Mouse (Mus musculus) small intestine, adult 2 months (tissue): ENCODE data around the gene Lat2. TPM values are rescaled to one million over a fixed set of nuclear protein-coding genes. Genes with fewer than 3 reads are reported as not detected.

Source experiments
- H3K27ac ChIP-seq: fragments of 200-500 bp; 2 replicates; pipeline ENCODE4 v1.5.1; 2012; ENCODE audit warnings: low read depth, low read length, control low read depth, inconsistent platforms; ENCODE audit not compliant: insufficient read depth
- H3K27me3 ChIP-seq: fragments of 200-500 bp; 2 replicates; pipeline ENCODE4 v1.6.1; 2012; ENCODE audit warnings: mild to moderate bottlenecking, moderate library complexity, low read length, inconsistent platforms; ENCODE audit not compliant: control insufficient read depth, insufficient read depth
- H3K36me3 ChIP-seq: fragments of 200-500 bp; 2 replicates; pipeline ENCODE4 v1.6.1; 2012; ENCODE audit warnings: mild to moderate bottlenecking, low read length, control low read depth, inconsistent platforms; ENCODE audit not compliant: control insufficient read depth, insufficient read depth
- H3K4me1 ChIP-seq: fragments of 200-500 bp; 2 replicates; pipeline ENCODE4 v1.6.1; 2012; ENCODE audit warnings: low read length, inconsistent platforms, mixed read lengths; ENCODE audit not compliant: control insufficient read depth, insufficient read depth, insufficient read length
- H3K4me3 ChIP-seq: fragments of 200-500 bp; 2 replicates; pipeline ENCODE4 v1.5.1; 2012; ENCODE audit warnings: low read depth, mild to moderate bottlenecking, control low read depth, inconsistent platforms, low read length, moderate library complexity
- CTCF ChIP-seq: fragments of 200-500 bp; IDR thresholded peaks from 2 replicates; pipeline ENCODE4 v1.5.1; 2012; ENCODE audit warnings: low read depth, mild to moderate bottlenecking, control low read depth, inconsistent platforms, low read length, moderate library complexity, mixed read lengths; ENCODE audit not compliant: insufficient replicate concordance, insufficient read length; ENCODE audit errors: extremely low read depth
- POLR2A ChIP-seq: fragments of 200-500 bp; IDR thresholded peaks from 2 replicates; pipeline ENCODE4 v1.6.1; 2012; ENCODE audit warnings: low read depth, mild to moderate bottlenecking, control low read depth, inconsistent platforms, low read length, moderate library complexity
- WGBS: fragments of 180-500 bp; shearing (Covaris S2); methylation state at CpG from one replicate; pipeline ENCODE4 v1.1.7; 2018; 5-methylcytosine and 5-hydroxymethylcytosine counted together
- polyA plus RNA-seq: library from polyadenylated mRNA; depleted of rRNA; stranded (reverse); fragments of >200 nt; gene quantifications from 2 replicates; pipeline ENCODE4 v1.2.3, GENCODE M21; 2012

The Lat2 gene
- polyA plus RNA-seq, 1 experiment: 6.9 TPM

DNA sequence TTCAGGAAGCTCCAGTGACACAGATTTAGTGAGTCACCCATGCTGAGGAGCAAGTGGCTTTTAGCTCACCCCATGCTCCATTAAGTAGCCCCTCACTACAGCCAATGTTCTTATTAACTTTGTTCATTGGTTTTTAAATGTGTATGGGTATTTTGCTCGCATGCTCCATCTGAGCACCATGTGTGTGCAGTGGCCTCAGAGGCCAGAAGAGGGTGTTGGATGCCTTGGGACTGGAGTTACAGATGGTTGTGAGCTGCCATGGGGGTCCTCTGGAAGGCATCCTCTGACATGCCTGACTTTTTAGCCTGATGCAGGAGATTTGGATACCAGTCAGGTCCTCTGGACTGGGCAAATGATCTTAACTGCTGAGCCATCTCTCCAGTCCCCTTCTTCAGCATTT, 29.3 kb upstream of the Lat2 start:
- H3K4me3 ChIP-seq: no peak overlapping the region
- H3K27ac ChIP-seq: peak overlapping the region; percentile 31
- TF ChIP-seq POLR2A: no peak
- no peak for TF ChIP-seq CTCF

DNA sequence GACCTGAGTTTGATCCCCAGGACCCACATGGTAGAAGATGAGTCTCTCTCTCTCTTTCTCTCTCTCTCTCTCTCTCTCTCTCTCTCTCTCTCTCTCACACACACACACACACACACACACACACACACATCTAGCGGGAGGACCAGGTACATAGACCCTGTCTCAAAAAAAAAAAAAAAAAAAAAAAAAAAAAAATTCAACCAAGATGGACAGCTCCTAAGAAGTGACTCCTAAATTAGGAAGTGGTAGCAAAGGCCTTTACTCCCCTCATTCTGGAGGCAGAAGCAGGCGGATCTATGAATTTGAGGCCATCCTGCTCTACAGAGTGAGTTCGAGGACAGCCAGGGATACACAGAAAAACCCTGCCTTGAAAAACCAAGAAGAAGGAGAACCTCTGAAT, 25.5 kb upstream of the Lat2 start:
- WGBS: 96% methylated on average over 3 of the region's 3 CpGs
- peaks cover 6% of the 10 kb centered on the region for H3K36me3 ChIP-seq
- H3K27ac ChIP-seq: no peak overlapping the region
- no peak overlapping the region for H3K4me3 ChIP-seq
- TF ChIP-seq CTCF: no peak
- TF ChIP-seq POLR2A: no peak
- H3K4me1 ChIP-seq: peaks cover 5% of the 10 kb centered on the region; the same call in 1 of the 2 replicates
- H3K27me3 ChIP-seq: no peaks in the 10 kb centered on the region

More for the DNA sequence above, 29.3 kb upstream of the Lat2 start:
- Histone ChIP-seq H3K4me1 (peaks cover 6% of the 10 kb centered on the region), H3K36me3 (no peaks in the 10 kb centered on the region), H3K27me3 (no peaks in the 10 kb centered on the region)
- 85% methylated on average over 1 of the region's 1 CpGs for WGBS

DNA sequence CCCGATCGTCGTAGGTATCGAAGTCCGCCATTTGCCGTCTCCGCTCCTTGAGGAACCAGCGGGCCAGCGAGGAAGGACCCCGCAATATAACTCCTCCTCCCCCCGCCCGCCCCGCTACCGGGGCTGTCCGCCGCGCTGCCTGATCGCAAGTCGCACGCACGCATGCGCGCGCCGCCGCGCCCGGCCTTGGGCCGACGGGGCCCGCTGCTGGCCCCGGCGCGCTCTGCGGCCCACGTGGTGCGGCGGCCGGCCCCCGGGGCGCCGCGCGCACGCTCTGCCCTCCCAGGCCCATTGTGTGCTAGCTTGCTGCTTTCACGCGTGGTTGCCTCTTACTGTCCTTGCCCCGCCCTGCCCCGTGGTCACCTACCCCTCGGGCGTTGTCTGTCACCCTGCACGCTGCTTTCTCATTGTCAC, 24.5 kb upstream of the Lat2 start, which contains the start of gene Eif4h:
TSS of gene Eif4h (minus strand) at position 222 of the 414 bp plus-strand sequence.
- H3K27me3 ChIP-seq: no peaks in the 10 kb centered on the region
- under 1% methylated on average over 46 of the region's 52 CpGs for WGBS

DNA sequence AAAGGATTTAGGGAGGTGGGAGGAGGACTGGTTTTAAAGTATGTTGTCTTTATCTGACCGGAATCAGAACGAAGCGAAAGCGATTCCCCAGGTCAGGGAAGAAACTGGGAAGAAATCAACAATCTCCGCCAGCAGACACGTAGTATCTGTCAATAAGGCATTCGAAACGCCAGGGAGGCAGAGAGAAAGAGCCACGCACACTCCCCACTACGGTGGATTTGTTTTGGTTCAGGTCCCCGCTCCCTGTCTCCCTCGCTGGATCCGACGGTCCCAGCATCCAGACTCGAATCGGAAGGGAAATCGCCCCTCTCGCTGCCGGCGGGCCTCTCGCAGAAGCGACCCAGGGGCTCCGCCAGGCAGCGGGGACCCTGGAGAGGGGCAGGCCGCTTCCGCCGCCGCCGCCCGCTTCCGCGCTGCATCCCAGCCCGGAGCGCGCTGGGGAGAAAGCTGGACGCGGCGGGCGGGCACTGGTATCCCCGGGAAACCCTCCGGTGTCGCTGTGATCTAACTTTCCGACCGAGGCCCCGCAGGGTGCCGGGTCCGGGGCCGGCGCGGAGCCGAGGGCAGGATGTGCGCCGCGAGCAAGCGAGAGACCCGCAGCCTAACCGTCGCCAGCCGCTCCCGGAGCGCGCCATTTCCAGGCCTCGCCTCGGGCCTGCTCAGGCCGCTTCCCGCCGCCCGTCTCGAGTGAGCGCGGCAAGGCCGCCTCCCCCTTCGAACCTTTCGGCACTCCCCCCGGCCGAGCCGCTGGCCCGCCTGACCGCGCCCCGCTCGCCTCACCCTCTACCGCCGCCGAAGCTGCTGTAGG, 23.8 kb upstream of the Lat2 start:
- WGBS: under 1% methylated on average over 85 of the region's 85 CpGs
- H3K36me3 ChIP-seq: peaks cover 12% of the 10 kb centered on the region
- peaks cover 5% of the 10 kb centered on the region; the same call in 1 of the 2 replicates for H3K4me1 ChIP-seq
- TF ChIP-seq POLR2A: no peak
- TF ChIP-seq CTCF: no peak
- H3K27ac ChIP-seq: peak overlapping the region; percentile 88
- H3K4me3 ChIP-seq: peak overlapping the region; percentile 81
- H3K27me3 ChIP-seq: no peaks in the 10 kb centered on the region

More for the DNA sequence above, 24.5 kb upstream of the Lat2 start, which contains the start of gene Eif4h:
- Histone ChIP-seq H3K4me3 (peak within 1 kb of the TSS; percentile 81), H3K36me3 (peaks cover 12% of the 10 kb centered on the region), H3K4me1 (peaks cover 5% of the 10 kb centered on the region; the same call in 1 of the 2 replicates), H3K27ac (peak within 1 kb of the TSS; percentile 88)
- TF ChIP-seq CTCF (no peak), POLR2A (peak; percentile 91; the same call in 1 of the 2 replicates)

DNA sequence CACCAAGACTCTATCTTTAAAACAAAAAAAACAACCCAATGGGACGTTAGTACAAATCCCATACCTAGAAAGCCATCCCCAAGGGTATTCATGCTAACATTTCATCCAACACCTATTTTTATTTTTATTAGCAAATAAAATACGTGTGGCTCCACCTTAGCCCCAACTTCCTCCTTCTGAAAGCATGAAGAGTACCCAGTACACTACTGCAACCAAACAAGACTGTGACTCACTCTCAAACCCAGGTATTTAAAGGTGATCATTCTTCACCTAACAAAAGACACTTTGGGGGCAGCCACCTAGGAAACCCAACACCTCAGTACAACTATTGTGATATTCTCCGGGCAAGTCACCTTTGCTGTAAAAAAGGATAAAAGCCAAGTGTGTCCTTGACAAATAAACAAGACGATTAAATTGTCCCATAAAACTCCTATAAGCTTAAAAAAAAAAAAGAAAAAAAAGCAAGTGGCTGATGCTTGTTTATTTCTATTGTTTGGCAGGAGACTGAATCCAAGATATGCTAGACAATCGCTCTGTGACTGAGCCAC, 23.1 kb upstream of the Lat2 start:
- peak overlapping the region; percentile 81; the same call in 1 of the 2 replicates for H3K4me3 ChIP-seq
- WGBS: 2% methylated on average over 5 of the region's 5 CpGs
- H3K4me1 ChIP-seq: peaks cover 8% of the 10 kb centered on the region; the same call in 1 of the 2 replicates
- H3K27ac ChIP-seq: peak overlapping the region; percentile 88
- peaks cover 17% of the 10 kb centered on the region for H3K36me3 ChIP-seq
- no peaks in the 10 kb centered on the region for H3K27me3 ChIP-seq
- TF ChIP-seq CTCF (no peak), POLR2A (no peak)

DNA sequence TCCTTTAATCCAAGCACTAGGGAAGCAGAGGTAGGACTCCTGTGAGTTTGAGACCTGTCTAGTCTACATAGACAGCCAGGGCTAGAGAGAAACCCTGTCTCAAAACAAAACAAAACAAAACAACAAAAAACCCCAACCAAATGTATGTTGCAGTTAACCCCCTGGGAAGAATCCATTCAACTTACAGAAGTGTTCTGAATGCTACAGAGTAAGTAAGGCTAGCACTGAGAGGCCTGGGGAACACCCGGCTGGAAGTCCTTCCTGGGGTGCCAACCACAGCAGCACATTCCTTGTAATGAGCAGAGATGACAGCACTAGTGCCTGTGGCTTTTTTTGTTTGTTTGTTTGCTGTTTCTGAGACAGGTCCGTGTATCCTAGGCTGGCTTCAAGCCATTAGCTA, 18.0 kb upstream of the Lat2 start:
- 46% methylated on average over 2 of the region's 2 CpGs for WGBS
- Histone ChIP-seq H3K27ac (no peak overlapping the region), H3K36me3 (peaks cover 28% of the 10 kb centered on the region), H3K27me3 (no peaks in the 10 kb centered on the region), H3K4me1 (peaks cover 22% of the 10 kb centered on the region; the same call in 1 of the 2 replicates), H3K4me3 (no peak overlapping the region)
- TF ChIP-seq POLR2A: no peak
- TF ChIP-seq CTCF: no peak

DNA sequence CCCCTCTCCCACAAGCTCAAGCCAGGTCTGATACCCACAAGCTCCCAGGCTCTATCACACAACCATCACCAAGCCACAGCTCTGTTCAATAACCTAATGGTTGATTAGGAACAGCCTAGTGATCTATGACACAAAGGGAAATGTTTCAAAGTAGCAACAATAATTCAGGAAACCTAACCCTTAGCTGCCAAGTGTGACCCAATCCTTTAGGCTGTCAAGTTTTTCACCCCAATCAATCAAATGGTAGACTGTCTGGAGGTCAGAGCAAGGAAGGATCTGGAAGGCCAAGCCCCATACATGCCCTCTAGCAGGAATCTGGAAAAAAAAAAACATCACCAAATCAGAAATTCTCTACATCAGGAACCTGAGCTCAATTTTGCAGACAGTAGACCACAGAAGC, 16.0 kb upstream of the Lat2 start:
- peaks cover 19% of the 10 kb centered on the region; the same call in 1 of the 2 replicates for H3K4me1 ChIP-seq
- H3K4me3 ChIP-seq: no peak overlapping the region
- H3K27ac ChIP-seq: peak overlapping the region; percentile 84
- TF ChIP-seq CTCF (no peak), POLR2A (no peak)
- H3K27me3 ChIP-seq: no peaks in the 10 kb centered on the region
- H3K36me3 ChIP-seq: peaks cover 41% of the 10 kb centered on the region
